Mouse (Mus musculus): ENCODE results near the gene Dph5. TPM values are rescaled to one million over a fixed set of nuclear protein-coding genes. Genes with fewer than 3 reads are reported as not detected.

Gene Dph5
- polyA plus RNA-seq, 1 experiment from 2014 or later = 19.1 TPM

- Histone ChIP-seq H3K9ac (no peak overlapping the region), H3K27me3 (replicated peaks) (no peaks in the 10 kb centered on the region), H3K9me3 (replicated peaks) (no peaks in the 10 kb centered on the region), H3K36me3 (peaks cover 12% of the 10 kb centered on the region), H3K4me2 (no peak overlapping the region), H3K4me1 (replicated peaks) (no peaks in the 10 kb centered on the region), H3K27ac (ENCODE audit: poor library complexity, severe bottlenecking) (no peak overlapping the region), H3K4me3 (no peak overlapping the region)
- WGBS = 85% methylated on average over 18 of the region's 18 CpGs
- no peak for ATAC-seq (ENCODE audit: insufficient number of reproducible peaks, low FRiP score)
Measured at GRCm38 (mm10) chr3:115933293-115934186, 45.9 kb downstream of the Dph5 start.

- H3K9me3 ChIP-seq (replicated peaks) = no peaks in the 10 kb centered on the region
- no peak overlapping the region for H3K27ac ChIP-seq (ENCODE audit: poor library complexity, severe bottlenecking)
- H3K4me3 ChIP-seq = no peak overlapping the region
- H3K36me3 ChIP-seq = peaks cover 22% of the 10 kb centered on the region
- ATAC-seq (ENCODE audit: insufficient number of reproducible peaks, low FRiP score) = no peak
- H3K27me3 ChIP-seq (replicated peaks) = no peaks in the 10 kb centered on the region
- H3K9ac ChIP-seq = no peak overlapping the region
- H3K4me2 ChIP-seq = no peak overlapping the region
- whole genome bisulfite sequencing = 50% methylated on average over 4 of the region's 4 CpGs
- H3K4me1 ChIP-seq (replicated peaks) = no peaks in the 10 kb centered on the region
Measured at GRCm38 (mm10) chr3:115936734-115937599, 49.3 kb downstream of the Dph5 start.

GRCm38 (mm10) chr3:115937807-115938206, 50.2 kb downstream of the Dph5 start:
- Histone ChIP-seq H3K4me1 (replicated peaks) (no peaks in the 10 kb centered on the region), H3K9ac (no peak overlapping the region), H3K36me3 (peaks cover 28% of the 10 kb centered on the region), H3K4me2 (no peak overlapping the region), H3K27ac (ENCODE audit: poor library complexity, severe bottlenecking) (no peak overlapping the region), H3K27me3 (replicated peaks) (no peaks in the 10 kb centered on the region), H3K4me3 (no peak overlapping the region), H3K9me3 (replicated peaks) (no peaks in the 10 kb centered on the region)
- no peak for ATAC-seq (ENCODE audit: insufficient number of reproducible peaks, low FRiP score)
- 86% methylated on average over 10 of the region's 10 CpGs for WGBS

DNA sequence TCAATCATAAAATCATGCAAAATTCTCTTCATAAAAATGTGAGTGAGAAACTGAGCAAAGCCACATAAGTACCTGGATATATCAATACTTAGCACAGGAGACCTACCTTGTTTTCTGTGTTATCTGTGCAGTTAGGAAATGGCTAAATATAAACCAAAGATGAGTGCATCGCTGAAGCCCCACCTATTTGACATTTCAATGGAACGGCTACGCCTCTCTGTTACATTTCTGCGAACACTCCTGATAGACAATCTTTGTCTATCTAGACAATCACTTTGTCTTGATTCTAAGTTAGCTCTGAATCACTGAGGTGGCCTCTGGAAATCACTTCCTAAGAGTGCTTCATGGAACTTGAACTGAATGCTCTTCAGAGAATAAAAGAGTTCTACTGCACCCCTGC, 52.9 kb downstream of the Dph5 start:
- no peaks in the 10 kb centered on the region for H3K9me3 ChIP-seq (replicated peaks)
- no peak for ATAC-seq (ENCODE audit: insufficient number of reproducible peaks, low FRiP score)
- no peaks in the 10 kb centered on the region for H3K4me1 ChIP-seq (replicated peaks)
- H3K36me3 ChIP-seq = peaks cover 43% of the 10 kb centered on the region
- no peak overlapping the region for H3K4me3 ChIP-seq
- no peaks in the 10 kb centered on the region for H3K27me3 ChIP-seq (replicated peaks)
- no peak overlapping the region for H3K27ac ChIP-seq (ENCODE audit: poor library complexity, severe bottlenecking)
- no peak overlapping the region for H3K4me2 ChIP-seq
- WGBS = 75% methylated on average over 4 of the region's 4 CpGs
- no peak overlapping the region for H3K9ac ChIP-seq

DNA sequence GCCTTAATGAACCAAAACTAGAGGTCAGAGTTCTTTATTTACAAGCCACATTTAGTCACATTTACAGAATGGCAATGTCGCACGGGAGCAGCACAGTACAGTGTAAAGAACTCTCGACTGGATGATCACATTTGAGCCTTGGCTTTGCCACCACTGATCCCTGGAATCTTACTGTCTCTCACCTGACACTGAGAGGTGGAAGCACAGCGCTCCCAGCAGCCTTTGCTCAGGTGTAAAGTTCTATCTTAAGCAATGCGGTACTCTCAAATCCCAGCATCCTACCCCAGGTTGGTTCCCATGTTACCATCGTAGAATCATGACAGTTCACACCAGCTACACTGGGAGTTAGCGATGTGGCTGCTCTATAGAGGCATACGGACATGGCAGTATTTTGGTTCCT, 53.8 kb downstream of the Dph5 start:
- no peaks in the 10 kb centered on the region for H3K4me1 ChIP-seq (replicated peaks)
- H3K27me3 ChIP-seq (replicated peaks) = no peaks in the 10 kb centered on the region
- H3K9me3 ChIP-seq (replicated peaks) = no peaks in the 10 kb centered on the region
- ATAC-seq (ENCODE audit: insufficient number of reproducible peaks, low FRiP score) = no peak
- no peak overlapping the region for H3K27ac ChIP-seq (ENCODE audit: poor library complexity, severe bottlenecking)
- WGBS = 89% methylated on average over 8 of the region's 8 CpGs
- H3K4me3 ChIP-seq = no peak overlapping the region
- no peak overlapping the region for H3K9ac ChIP-seq
- H3K36me3 ChIP-seq = peaks cover 49% of the 10 kb centered on the region
- no peak overlapping the region for H3K4me2 ChIP-seq

DNA sequence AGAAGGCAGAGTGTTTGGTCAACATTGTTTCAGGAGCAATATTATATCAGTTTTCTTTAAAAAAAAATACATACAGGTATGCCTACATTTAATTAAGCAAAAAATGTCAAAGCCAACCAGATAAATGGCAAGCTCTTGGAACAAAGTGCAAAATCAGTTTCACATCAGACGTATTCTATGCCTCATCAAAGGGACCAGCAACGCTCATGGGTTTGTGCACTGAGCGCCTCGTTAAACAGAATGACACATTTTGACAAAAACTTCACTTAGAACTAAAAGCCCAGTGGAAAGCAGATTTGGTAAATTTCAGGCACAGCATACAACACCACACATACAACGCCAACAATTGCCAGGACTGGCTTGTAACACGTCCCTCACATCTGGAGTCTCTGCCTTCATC, 56.7 kb downstream of the Dph5 start:
- Histone ChIP-seq H3K4me1 (replicated peaks) (no peaks in the 10 kb centered on the region), H3K9me3 (replicated peaks) (no peaks in the 10 kb centered on the region), H3K27ac (ENCODE audit: poor library complexity, severe bottlenecking) (no peak overlapping the region), H3K4me2 (no peak overlapping the region), H3K27me3 (replicated peaks) (no peaks in the 10 kb centered on the region), H3K36me3 (peaks cover 49% of the 10 kb centered on the region), H3K9ac (no peak overlapping the region), H3K4me3 (no peak overlapping the region)
- ATAC-seq (ENCODE audit: insufficient number of reproducible peaks, low FRiP score) = no peak
- WGBS = 95% methylated on average over 6 of the region's 6 CpGs

- 89% methylated on average over 8 of the region's 8 CpGs for WGBS
- H3K9me3 ChIP-seq (replicated peaks) = no peaks in the 10 kb centered on the region
- peaks cover 54% of the 10 kb centered on the region for H3K36me3 ChIP-seq
- no peaks in the 10 kb centered on the region for H3K27me3 ChIP-seq (replicated peaks)
- H3K4me3 ChIP-seq = no peak overlapping the region
- no peak for ATAC-seq (ENCODE audit: insufficient number of reproducible peaks, low FRiP score)
- H3K9ac ChIP-seq = no peak overlapping the region
- H3K27ac ChIP-seq (ENCODE audit: poor library complexity, severe bottlenecking) = no peak overlapping the region
- no peaks in the 10 kb centered on the region for H3K4me1 ChIP-seq (replicated peaks)
- H3K4me2 ChIP-seq = no peak overlapping the region
Measured at GRCm38 (mm10) chr3:115946272-115946671, 58.6 kb downstream of the Dph5 start.

GRCm38 (mm10) chr3:115949220-115949920, 61.7 kb downstream of the Dph5 start:
- H3K4me2 ChIP-seq = no peak overlapping the region
- no peak overlapping the region for H3K4me3 ChIP-seq
- no peaks in the 10 kb centered on the region for H3K9me3 ChIP-seq (replicated peaks)
- 82% methylated on average over 3 of the region's 3 CpGs for WGBS
- peaks cover 41% of the 10 kb centered on the region for H3K36me3 ChIP-seq
- H3K9ac ChIP-seq = no peak overlapping the region
- no peaks in the 10 kb centered on the region for H3K27me3 ChIP-seq (replicated peaks)
- H3K4me1 ChIP-seq (replicated peaks) = no peaks in the 10 kb centered on the region; the same call in 1 of the 2 replicates
- no peak overlapping the region for H3K27ac ChIP-seq (ENCODE audit: poor library complexity, severe bottlenecking)
- ATAC-seq (ENCODE audit: insufficient number of reproducible peaks, low FRiP score) = no peak

GRCm38 (mm10) chr3:115949921-115950877, 62.6 kb downstream of the Dph5 start:
- Histone ChIP-seq H3K4me2 (no peak overlapping the region), H3K4me1 (replicated peaks) (no peaks in the 10 kb centered on the region; the same call in 1 of the 2 replicates), H3K36me3 (peaks cover 42% of the 10 kb centered on the region), H3K9me3 (replicated peaks) (no peaks in the 10 kb centered on the region), H3K27me3 (replicated peaks) (no peaks in the 10 kb centered on the region), H3K27ac (ENCODE audit: poor library complexity, severe bottlenecking) (no peak overlapping the region), H3K9ac (no peak overlapping the region), H3K4me3 (no peak overlapping the region)
- no peak for ATAC-seq (ENCODE audit: insufficient number of reproducible peaks, low FRiP score)
- 87% methylated on average over 6 of the region's 6 CpGs for WGBS

DNA sequence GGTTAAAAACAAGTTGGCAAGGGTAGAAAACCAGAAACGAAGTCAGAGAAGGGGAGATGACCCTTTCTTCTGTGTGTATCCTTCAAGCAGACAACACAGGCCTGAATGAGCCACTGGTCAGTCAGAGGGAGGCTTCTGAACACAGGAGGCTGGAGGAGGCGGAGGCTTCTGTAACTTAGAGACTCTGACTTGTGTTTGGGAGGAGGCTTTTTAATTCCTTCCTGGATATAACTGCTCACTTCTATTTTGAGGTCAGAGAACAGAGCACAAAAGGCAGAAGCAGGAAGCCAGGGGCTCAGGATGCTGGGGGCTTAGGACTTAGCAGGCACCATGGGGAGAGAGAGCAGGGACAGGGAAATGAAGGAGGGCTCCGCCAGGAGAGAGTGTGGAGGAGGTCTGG, 63.6 kb downstream of the Dph5 start:
- Histone ChIP-seq H3K27me3 (replicated peaks) (no peaks in the 10 kb centered on the region), H3K4me1 (replicated peaks) (no peaks in the 10 kb centered on the region; the same call in 1 of the 2 replicates), H3K27ac (ENCODE audit: poor library complexity, severe bottlenecking) (no peak overlapping the region), H3K9me3 (replicated peaks) (no peaks in the 10 kb centered on the region), H3K4me3 (no peak overlapping the region), H3K4me2 (no peak overlapping the region), H3K36me3 (peaks cover 45% of the 10 kb centered on the region), H3K9ac (no peak overlapping the region)
- ATAC-seq (ENCODE audit: insufficient number of reproducible peaks, low FRiP score) = no peak
- 74% methylated on average over 3 of the region's 3 CpGs for WGBS

Data from heart, embryonic 12.5 days (tissue).